Mouse (Mus musculus) MEL-GATA-1-ER (cell line): ENCODE data around the gene Pdia4.
"Not testable (repeated sequence)": the region's sequence is repeated elsewhere in the genome, so short reads cannot be mapped to it uniquely, and the experiment has no call there.

ENCODE experiments used
- DNase-seq: peaks from one replicate; pipeline ENCODE4 v3.0.0-alpha.2; 2012; ENCODE audit warnings: low read depth; ENCODE audit errors: extremely low read depth

Gene Pdia4

DNA sequence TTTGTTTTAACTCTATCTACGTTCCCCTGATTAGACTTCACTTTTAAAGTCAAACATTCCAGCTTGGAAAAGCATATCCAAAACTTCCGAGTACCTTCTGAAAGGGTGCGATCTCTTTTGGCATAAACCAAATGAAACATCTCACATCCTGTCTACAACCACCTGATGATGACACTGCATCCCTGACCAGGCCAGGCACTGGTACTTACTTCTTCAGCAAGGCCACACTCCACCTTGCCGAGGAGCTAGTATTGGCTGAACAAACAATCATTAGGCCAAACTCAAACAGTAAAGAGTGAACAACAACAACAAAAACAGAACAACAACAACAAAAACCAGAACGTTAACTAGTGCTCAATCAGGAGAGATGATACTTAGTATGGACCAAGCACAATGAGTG lies 1.9 kb downstream of the Pdia4 start:
- no peak for DNase-seq

DNA sequence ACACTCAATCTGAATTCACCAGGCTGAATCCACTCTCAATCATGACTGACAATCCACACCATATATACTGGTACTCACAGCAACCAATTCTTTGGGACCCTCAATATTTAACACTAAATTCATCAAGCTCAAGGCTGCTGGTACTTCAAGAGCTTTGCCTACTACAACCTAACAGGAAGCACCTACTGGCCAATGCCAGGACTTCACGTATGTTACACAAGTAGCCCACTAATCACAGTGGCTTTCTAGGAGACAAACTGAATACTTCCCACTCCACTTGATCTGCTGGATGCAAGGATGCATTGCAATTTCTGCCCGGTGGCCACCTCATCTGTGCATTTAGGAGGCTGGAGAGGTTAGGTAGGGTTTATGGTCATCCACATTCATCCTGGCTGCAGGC lies 3.0 kb downstream of the Pdia4 start:
- DNase-seq = no peak

GRCm38 (mm10) chr6:47809053-47809452 lies 4.2 kb downstream of the Pdia4 start:
- DNase-seq = no peak

DNA sequence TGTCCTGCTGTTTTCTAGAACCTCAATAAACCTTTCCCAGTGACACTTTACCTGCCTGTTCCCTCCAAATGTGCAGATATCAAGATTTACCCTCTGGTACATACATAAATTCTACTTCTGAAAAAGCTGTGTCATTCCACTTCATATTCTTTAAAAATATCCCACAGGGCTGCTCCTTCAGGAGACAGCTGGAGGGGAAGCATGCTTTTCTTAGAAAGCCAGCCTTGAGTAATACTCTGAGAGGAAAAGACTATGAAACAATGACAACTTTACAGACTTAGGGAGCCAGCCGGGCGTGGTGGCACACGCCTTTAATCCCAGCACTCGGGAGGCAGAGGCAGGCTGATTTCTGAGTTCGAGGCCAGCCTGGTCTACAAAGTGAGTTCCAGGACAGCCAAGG lies 4.7 kb downstream of the Pdia4 start:
- no peak for DNase-seq

DNA sequence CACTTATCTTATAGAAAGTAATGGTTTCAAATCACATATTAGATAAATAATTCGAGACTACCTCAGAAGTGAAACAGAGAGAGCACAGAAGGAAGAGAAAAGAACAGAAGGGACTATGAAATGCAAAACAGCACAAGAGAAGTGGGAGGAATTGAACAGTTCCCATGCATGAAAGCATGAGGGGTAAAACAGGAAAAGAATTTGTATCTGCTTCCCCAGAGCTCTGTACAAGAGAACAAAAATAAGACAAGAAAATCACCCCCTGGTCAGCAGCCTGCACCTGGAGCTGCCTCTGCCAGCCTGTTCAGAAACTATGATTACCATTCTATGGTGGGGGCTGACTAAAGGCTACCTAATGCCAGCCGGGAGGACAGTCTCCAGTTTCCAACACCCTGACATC lies 5.8 kb downstream of the Pdia4 start:
- DNase-seq = no peak

DNA sequence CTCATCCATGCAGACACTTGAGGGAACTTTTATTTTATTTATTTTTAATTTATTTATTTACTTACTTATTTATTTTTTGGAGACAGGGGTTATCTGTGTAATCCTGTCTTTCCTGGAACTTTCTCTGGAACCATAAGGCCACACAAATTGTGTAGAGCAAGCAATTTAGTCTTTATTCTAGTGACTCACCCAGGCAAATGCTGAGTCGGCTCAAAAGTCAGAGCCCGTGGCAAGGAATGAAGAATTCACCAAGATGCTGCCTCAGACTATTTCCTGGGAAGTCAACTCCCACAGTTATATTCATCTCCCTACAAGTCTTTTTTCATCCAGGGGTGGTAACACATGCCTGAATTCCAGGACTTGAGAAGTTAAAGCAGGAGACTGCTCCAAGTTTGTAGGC lies 7.7 kb downstream of the Pdia4 start:
- DNase-seq = no peak

DNA sequence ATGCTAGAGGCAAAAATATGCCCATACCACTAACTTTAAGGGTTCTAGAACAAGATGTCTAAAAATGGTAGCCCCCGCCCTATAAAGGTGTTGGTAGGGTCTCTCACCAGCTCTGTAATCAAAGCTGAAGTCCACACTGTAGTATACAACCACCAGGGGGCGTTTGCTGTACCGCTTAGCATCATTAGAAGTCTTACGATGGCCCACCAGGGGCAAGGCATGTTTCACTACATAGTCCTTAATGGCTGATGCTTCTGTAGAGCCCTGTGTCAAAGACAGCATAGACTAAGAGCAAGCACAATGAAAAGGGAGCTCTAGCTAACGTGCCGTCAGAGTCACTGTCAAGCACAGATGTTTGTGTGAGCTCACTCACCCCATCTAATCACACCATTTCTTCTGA lies 14.2 kb downstream of the Pdia4 start:
- DNase-seq = no peak

DNA sequence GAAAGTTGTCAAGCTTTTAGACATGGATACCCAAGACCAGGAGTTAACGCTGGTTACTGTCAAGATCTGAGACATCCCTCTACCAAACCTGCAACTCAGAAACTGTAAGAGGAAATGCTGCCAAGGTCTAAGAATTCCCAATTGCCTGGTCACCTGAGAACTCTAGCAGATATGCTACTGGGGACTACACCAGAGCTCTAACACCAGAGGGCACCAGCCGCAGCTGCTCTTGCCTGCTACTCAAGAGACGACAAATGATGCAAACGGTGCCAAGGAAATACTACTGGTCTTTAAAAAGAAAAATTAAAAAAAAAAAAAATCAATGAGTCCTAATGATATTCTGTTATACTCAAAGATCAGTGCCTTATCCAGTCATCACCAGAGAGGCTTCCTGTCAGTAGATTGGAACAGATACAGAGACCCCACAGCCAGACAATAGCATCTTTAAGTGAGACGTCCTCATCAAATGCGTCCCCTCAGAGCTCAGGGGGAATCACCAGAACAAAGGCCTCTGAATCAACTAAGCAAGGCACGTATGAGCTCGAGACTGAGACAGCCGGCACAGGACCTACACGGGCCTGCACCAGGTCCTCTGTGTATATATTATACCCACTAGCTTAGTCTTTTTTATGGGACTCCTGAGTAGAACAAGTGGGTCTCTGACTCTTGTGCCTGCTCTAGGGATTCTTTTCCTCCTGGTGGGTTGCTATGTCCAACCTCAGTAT lies 19.0 kb downstream of the Pdia4 start:
- DNase-seq = no peak

DNA sequence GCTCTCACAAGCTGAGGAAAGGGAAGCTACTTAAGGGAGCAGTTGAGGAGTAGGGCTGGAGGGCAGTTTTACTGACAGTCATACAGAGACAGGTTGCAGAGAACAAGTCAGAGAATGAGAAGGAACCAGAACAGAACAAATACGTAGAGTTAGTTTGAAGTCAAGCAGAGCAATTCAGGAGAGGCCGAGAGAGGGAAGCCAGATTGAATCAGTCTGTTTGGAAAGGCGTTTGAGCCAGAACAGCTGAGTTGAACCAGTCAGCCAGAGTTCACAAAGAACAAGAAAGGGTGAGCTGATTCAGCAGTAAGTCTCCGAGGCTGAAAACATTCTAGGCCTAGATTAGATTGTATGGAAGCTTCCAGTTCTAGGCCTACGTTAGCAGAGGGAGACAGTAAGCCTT lies 19.9 kb downstream of the Pdia4 start:
- no peak for DNase-seq

GRCm38 (mm10) chr6:47792533-47792932 lies 20.7 kb downstream of the Pdia4 start:
- no peak for DNase-seq

GRCm38 (mm10) chr6:47790745-47791144 lies 22.5 kb downstream of the Pdia4 start:
- DNase-seq = peak; percentile 73

DNA sequence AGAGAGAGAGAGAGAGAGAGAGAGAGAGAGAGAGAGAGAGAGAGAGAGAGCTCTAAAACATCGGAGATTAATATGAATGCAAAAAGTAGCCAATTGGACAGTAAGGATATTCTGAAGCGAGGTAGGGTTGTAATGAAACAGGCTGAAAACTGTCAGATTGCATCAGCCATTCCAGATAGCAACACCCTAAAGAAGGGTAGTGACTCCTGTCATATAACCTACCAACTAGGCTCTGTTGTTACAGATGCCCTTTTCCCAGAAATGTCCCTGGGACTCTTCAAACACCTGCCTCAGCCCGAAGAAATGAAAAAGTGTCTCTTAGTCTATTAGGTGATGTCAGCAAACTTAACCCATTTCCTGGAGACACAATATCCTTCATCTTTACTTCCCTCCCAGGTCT lies 24.4 kb downstream of the Pdia4 start:
- DNase-seq = no peak

GRCm38 (mm10) chr6:47787941-47788736 lies 25.1 kb downstream of the Pdia4 start:
- peak; percentile 96 for DNase-seq

DNA sequence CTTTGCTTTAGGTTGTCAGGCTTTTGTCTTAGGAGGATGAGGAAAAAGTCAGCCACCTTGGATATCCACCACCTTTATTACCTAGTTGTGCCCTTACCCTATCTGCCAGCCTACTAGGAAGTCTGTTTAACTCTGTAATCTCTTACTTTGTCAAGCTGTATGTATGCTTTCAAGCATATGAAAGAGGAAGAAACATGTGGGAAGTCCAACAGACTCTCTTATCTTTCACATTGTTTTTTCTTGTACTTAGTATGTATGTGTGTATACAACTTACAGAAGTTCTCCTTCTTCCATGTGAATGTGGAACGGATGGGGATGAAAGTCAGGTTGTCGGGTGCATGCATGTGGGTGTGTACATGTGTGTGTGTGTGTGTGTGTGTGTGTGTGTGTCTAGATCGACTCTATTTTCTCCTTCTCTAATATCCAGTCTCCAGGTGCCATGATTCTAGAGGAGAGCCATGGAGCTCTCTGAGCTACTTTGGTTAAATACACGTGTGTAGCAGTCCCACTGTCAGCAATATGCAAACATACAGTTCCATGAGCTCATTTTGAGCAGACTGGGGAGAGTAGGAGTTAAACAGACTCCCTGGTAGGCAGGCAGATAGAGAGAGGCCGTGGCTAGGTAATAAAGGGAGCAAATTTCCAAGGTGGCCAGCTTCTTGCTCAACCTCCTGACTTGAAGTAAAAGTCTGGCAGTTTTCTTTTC lies 28.4 kb downstream of the Pdia4 start:
- peak; percentile 76 for DNase-seq

DNA sequence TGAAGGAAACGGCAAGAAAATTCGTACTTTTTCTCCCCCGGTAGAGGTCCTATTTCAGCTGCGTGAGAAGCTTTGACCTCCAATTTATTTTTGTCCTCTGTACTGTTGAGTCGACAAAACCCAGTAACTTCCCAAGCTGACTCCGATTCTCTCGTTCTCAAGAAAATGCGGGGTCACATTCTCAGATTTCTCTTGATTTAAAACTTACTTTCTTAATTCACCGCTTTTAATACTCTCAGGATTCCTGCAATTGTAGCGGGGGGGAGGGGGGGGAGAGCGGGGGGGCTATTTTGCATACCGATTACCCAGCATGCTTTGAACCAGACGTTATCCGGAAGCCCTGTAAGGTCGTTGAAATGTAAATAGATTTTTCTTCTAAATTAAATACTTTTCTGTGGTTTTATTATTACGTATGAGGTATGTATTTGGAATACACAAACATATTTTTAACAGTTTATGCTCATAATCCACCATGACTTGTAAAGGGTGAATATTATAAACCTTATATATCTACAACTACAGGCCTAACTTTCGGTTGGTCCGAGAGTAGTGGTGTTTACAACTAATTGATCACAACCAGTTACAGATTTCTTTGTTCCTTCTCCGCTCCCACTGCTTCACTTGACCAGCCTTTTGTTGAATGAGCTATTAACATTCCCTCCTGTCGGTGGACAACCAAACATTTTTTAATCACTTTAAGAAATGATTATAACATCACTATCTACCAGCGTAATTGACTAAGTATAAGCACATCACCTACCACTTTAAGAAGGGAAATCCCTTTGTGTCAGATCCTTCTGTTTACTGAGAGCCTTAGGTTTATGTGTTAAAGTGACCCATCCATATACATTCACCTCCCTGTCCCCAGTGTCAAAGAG lies 31.9 kb downstream of the Pdia4 start:
- peak; percentile 88 for DNase-seq

DNA sequence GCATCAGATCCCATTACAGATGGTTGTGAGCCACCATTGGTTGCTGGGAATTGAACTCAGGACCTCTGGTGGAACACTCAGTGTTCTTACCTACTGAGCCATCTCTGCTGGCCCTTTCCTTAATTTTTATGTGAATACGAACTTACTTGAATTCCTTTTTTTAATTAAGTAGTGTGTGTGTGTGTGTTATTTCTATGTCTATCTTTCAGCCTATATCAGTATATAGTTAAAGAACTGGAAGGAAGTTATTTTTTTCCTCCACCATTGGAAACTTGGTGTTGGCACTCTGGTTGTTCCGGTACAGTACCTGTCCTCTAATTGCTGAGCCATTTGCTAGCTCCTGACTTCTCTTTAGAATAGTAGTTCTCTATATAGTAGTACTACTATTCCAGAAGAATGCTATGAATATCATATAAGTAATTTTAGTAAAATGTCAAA lies 32.6 kb downstream of the Pdia4 start:
- DNase-seq = peak; percentile 80

DNA sequence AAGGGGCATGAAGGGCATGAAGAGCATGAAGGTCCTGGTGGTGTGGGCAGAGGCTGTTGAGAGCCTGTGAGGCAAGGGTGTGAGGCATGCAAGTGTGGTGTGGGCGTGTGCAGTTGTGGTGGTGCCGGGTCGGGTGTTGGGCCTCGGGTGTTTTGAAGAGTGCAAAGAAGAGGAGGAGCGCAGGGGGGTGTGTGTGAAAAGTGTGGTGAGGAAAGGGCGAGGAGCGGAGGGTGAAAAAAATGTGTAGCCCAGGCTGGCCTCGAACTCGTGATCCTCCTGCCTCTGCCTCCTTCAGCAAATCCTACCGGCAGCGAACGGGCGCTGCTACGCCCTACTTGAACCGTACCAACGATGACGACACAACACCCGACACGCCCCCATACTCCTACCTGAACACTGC lies 41.5 kb downstream of the Pdia4 start:
- DNase-seq = peak; percentile 52

DNA sequence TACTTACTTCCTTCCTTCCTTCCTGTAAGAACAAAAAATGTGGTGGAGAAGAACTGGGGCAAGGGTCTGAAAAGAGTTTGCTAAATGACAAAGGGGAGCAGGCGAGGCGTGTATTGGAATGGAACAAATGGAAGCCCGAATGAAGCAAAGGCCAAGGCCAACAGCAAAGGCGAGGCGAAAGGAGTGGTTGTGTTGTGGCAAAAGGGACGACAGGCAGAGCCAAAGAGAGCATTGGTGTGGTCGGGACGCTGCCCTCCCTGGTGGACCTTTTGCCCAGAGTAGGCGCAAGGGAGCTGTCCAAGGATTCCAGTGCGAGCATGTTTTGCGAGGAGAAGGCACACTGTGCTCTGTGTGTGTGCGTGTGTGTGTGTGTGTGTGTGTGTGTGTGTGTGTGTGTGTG lies 42.1 kb downstream of the Pdia4 start:
- DNase-seq = not testable (repeated sequence)

GRCm38 (mm10) chr6:47769861-47770260 lies 43.4 kb downstream of the Pdia4 start:
- DNase-seq = not testable (repeated sequence)

- not testable (repeated sequence) for DNase-seq
Observed at GRCm38 (mm10) chr6:47768520-47768919, 44.7 kb downstream of the Pdia4 start.

GRCm38 (mm10) chr6:47767355-47767754 lies 45.9 kb downstream of the Pdia4 start:
- not testable (repeated sequence) for DNase-seq
